Mouse (Mus musculus) lung, embryonic 15.5 days (tissue): ENCODE results near the gene Pgm5. TPM values are rescaled to one million over a fixed set of nuclear protein-coding genes. Genes with fewer than 3 reads are reported as not detected.
"Not testable (repeated sequence)": the region's sequence is repeated elsewhere in the genome, so short reads cannot be mapped to it uniquely, and the experiment has no call there.

Experiments used
- ATAC-seq: fragments of 200-750 bp; cut with Nextera tagmentation; 2 replicates; pipeline ENCODE4 v1.8.0; 2017; ENCODE audit warnings: moderate number of reproducible peaks, borderline replicate concordance; ENCODE audit not compliant: low FRiP score, low TSS enrichment; ENCODE audit errors: extremely low read depth
- H3K27ac ChIP-seq: fragments of 300-500 bp; sonication (generic); 2 replicates; pipeline ENCODE4 v1.5.1; 2015; ENCODE audit warnings: moderate library complexity, mild to moderate bottlenecking, inconsistent platforms
- H3K27me3 ChIP-seq: fragments of 300-500 bp; sonication (generic); 2 replicates; pipeline ENCODE4 v1.6.1; 2015; ENCODE audit warnings: inconsistent platforms
- H3K36me3 ChIP-seq: fragments of 300-500 bp; sonication (generic); 2 replicates; pipeline ENCODE4 v1.6.1; 2015; ENCODE audit warnings: inconsistent platforms
- H3K4me1 ChIP-seq: fragments of 300-500 bp; sonication (generic); 2 replicates; pipeline ENCODE4 v1.6.1; 2015; ENCODE audit warnings: inconsistent platforms
- H3K4me2 ChIP-seq: fragments of 300-500 bp; sonication (generic); 2 replicates; pipeline ENCODE4 v1.6.1; 2015; ENCODE audit warnings: inconsistent platforms, mild to moderate bottlenecking, moderate library complexity
- H3K4me3 ChIP-seq: fragments of 300-500 bp; sonication (generic); 2 replicates; pipeline ENCODE4 v1.5.1; 2015; ENCODE audit warnings: mild to moderate bottlenecking, inconsistent platforms
- H3K9ac ChIP-seq: fragments of 300-500 bp; sonication (generic); 2 replicates; pipeline ENCODE4 v1.6.1; 2015; ENCODE audit warnings: inconsistent platforms
- H3K9me3 ChIP-seq: fragments of 300-500 bp; sonication (generic); 2 replicates; pipeline ENCODE4 v1.6.1; 2016; ENCODE audit warnings: inconsistent platforms
- WGBS: fragments of 180-500 bp; shearing (Covaris S2); methylation state at CpG from one replicate; pipeline ENCODE4 v1.1.7; 2015; 5-methylcytosine and 5-hydroxymethylcytosine counted together
- polyA plus RNA-seq: library from polyadenylated mRNA; unstranded; fragments of >200 nt; fragmentation: Nextera tagmentation; extraction: Ambion mirVana; gene quantifications from 2 replicates; pipeline ENCODE4 v1.2.1, GENCODE M21; 2015

Gene Pgm5
- polyA plus RNA-seq, 1 experiment from 2014 or later, result 3.0 TPM

DNA sequence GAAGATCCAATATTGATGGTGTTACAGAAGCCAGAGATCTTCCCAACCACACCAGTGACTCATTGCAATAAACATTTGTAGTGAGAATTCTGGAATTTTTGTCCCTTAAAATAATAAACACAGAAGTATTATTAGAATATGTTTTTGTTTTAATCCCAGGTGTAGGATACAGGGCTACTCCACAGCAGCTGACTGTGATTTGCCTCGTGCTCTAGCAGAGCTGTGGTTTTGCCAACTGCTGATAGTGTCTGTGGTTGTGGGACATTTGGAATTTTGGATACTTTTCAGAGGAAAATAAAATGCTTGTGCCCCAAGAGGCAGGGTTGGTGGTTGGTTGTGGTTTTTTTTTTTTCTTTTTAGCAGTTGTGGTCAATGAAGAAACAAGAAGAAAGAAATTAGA is 143.6 kb downstream of the Pgm5 start:
- Histone ChIP-seq H3K4me2 (no peak overlapping the region), H3K27me3 (no peaks in the 10 kb centered on the region), H3K9ac (no peak overlapping the region), H3K9me3 (no peaks in the 10 kb centered on the region), H3K4me1 (no peaks in the 10 kb centered on the region), H3K27ac (no peak overlapping the region), H3K36me3 (no peaks in the 10 kb centered on the region), H3K4me3 (no peak overlapping the region)
- no peak for ATAC-seq
- WGBS, result 58% methylated on average over 1 of the region's 1 CpGs

DNA sequence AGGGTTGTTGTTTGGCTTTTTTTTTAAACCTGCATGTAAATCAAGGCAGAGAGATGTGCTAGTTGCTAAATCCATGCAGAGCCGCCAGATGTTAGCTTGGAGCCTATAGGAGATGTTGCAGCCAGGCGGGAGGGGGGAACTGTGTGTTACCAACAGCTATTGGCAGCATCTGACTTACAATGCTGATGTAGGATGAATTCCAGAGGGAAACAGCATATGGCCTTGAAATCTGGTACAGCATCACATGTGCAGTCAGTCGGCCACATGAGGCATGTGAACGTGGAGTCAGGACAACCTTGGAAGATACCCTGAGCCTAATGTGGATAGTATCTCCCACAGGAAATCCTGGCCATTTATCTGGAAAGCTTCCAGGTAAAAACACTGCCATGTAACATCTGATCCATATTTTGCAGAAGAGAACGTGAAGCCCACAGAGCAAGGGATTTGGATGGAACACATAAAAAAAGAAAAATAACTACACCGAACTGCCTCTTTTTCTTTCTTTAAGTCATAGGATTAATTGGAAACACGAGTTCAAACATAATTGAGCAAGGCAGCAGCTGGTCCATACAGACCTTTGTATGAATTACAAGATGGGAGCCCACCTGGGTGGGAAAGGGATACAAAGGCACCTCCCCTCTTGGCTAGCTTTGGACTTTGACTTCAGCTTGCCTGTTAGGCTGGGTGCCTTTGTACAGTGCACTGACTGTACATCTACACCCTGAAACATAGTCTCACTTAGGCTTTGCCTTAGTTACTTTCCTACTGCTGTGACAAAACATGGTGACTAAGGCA is 145.2 kb downstream of the Pgm5 start:
- Histone ChIP-seq H3K27ac (no peak overlapping the region), H3K4me2 (no peak overlapping the region), H3K27me3 (no peaks in the 10 kb centered on the region), H3K36me3 (no peaks in the 10 kb centered on the region), H3K4me1 (no peaks in the 10 kb centered on the region), H3K9ac (no peak overlapping the region), H3K9me3 (no peaks in the 10 kb centered on the region), H3K4me3 (no peak overlapping the region)
- 70% methylated on average over 7 of the region's 7 CpGs for WGBS
- no peak for ATAC-seq

DNA sequence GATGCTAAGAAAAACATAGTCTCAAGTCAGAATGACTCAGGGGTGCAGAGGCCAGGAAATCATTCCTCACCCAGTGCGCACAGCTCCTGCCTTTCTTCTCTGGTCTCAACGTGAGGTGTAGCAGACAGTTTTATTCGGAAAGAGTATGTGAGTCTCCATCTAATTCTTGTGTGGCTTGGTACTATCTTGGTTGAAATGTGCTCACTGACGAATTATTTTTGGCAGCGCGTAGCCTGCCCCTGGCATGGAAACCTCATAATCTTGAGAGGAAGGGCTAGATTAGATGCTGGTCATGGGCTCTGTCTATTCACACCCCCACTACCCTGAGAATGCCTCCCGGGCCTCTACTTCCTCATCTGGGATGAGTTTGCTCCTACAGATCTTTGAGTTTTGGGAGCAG is 153.6 kb downstream of the Pgm5 start:
- Histone ChIP-seq H3K9ac (no peak overlapping the region), H3K4me1 (peaks cover 23% of the 10 kb centered on the region), H3K27ac (no peak overlapping the region), H3K9me3 (no peaks in the 10 kb centered on the region), H3K27me3 (no peaks in the 10 kb centered on the region), H3K4me2 (no peak overlapping the region), H3K4me3 (no peak overlapping the region), H3K36me3 (no peaks in the 10 kb centered on the region)
- WGBS, result 67% methylated on average over 7 of the region's 7 CpGs
- ATAC-seq, result no peak

DNA sequence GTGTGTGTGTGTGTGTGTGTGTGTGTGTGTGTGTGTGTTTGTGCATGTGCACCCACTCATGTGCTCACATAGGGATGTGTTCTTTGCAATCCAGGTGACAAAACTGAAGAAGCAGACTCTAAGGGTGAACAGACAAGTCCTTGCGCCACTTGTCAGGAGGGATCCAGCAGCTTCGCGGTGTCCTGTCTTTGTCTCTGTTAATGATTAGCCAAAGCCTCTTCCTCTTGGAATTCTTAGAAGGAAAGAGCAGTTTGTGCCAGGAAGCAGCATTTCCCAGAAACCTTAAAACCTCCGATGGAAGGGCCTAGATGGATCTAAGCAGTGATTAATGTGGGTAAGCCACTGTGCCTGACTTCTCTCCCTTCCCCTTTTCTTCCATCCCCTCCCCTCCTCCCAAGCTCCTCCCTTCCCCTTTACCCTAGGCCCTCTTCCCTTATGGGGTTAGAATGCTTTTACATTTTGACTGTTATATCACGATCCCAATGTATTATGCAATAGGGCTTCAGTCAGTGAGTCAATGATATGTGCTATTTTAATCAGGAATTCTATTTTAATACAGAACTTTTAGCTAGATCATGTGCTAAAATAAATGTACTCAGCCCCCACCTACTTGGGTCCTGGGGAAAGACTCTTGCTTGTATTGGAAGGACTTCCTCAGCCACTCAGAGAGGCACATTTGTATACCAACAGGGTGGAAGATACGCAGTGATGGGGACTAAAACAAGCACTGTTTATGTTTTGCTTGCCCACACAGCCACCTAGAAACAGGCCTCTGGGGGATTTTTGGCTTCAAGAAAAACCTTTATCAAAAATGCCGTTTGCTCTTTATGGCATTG is 154.4 kb downstream of the Pgm5 start:
- H3K27ac ChIP-seq, result no peak overlapping the region
- no peak for ATAC-seq

DNA sequence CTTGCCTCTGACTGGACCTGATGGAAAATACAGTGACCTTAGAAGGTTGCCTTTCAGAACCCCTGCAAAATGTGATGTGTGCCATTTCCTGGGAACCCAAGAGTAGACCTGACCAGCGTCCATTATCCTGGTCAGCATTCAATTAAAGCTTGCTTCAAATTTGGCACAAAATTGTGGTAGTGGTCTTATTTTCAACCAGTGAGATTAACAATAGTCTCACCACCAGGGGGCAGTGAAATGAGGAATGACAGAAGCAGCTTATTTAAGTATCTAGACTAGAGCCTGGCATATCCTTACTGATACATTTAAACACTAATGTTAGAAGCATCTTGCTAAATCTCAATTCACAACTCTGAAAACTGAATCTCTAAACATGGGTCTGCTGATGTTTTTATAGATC is 156.3 kb downstream of the Pgm5 start:
- Histone ChIP-seq H3K36me3 (no peaks in the 10 kb centered on the region), H3K27me3 (no peaks in the 10 kb centered on the region), H3K9ac (no peak overlapping the region), H3K4me3 (no peak overlapping the region), H3K4me2 (no peak overlapping the region), H3K4me1 (peaks cover 29% of the 10 kb centered on the region), H3K9me3 (no peaks in the 10 kb centered on the region), H3K27ac (no peak overlapping the region)
- ATAC-seq, result no peak
- 57% methylated on average over 1 of the region's 1 CpGs for WGBS

More for the DNA sequence above, 154.4 kb downstream of the Pgm5 start:
- Histone ChIP-seq H3K4me1 (peaks cover 29% of the 10 kb centered on the region), H3K4me3 (no peak overlapping the region), H3K36me3 (no peaks in the 10 kb centered on the region), H3K9me3 (no peaks in the 10 kb centered on the region), H3K9ac (no peak overlapping the region), H3K4me2 (no peak overlapping the region), H3K27me3 (no peaks in the 10 kb centered on the region)
- 38% methylated on average over 7 of the region's 7 CpGs for WGBS

DNA sequence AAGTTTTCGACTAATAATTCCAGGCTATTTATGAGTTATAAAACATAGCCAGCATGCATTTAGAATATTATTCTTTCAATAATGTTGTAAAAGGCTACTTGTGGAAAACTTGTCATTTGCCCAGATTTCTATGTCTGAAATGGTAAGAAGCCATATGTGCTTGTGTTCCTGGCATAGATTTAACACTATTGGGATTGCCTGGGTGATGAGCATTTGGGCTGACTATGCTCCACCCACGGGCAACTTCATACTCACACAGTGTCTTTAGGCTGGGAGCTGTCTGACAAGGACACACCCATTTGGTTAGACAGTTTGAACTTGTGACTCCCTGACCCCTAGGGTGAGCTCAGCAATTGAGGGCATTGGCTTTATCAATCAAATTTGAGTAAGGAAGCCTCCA is 157.3 kb downstream of the Pgm5 start:
- Histone ChIP-seq H3K9ac (no peak overlapping the region), H3K9me3 (no peaks in the 10 kb centered on the region), H3K4me2 (no peak overlapping the region), H3K4me3 (no peak overlapping the region), H3K4me1 (peaks cover 31% of the 10 kb centered on the region), H3K27me3 (no peaks in the 10 kb centered on the region), H3K27ac (peak overlapping the region; percentile 29; the same call in 1 of the 2 replicates), H3K36me3 (no peaks in the 10 kb centered on the region)
- no peak for ATAC-seq
- 47% methylated on average over 2 of the region's 2 CpGs for WGBS

DNA sequence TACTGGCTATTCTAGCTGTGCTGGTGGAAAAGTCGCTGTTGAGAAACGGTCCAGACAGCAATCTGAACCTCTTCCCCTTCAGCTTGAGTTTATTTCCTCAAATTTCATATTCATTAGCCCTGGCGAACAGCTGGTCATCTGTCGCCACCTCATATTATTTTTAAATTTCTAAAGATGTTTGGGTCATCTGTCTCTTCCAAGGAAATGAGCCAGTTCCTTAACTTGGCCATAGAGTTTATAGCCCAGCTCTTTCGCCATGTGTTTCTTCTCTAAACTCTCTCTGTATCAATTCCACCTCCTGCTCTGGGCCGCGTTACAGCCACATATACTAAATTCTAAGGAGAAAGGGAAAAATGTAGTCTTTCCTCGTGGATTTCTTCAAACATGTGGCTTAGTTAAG is 158.0 kb downstream of the Pgm5 start:
- 41% methylated on average over 8 of the region's 8 CpGs for WGBS
- ATAC-seq, result peak; percentile 83; the same call in 1 of the 2 replicates
- H3K9ac ChIP-seq, result no peak overlapping the region
- H3K4me3 ChIP-seq, result no peak overlapping the region
- H3K4me1 ChIP-seq, result peaks cover 36% of the 10 kb centered on the region
- no peak overlapping the region for H3K27ac ChIP-seq
- no peak overlapping the region for H3K4me2 ChIP-seq
- H3K9me3 ChIP-seq, result no peaks in the 10 kb centered on the region
- no peaks in the 10 kb centered on the region for H3K36me3 ChIP-seq
- no peaks in the 10 kb centered on the region for H3K27me3 ChIP-seq

DNA sequence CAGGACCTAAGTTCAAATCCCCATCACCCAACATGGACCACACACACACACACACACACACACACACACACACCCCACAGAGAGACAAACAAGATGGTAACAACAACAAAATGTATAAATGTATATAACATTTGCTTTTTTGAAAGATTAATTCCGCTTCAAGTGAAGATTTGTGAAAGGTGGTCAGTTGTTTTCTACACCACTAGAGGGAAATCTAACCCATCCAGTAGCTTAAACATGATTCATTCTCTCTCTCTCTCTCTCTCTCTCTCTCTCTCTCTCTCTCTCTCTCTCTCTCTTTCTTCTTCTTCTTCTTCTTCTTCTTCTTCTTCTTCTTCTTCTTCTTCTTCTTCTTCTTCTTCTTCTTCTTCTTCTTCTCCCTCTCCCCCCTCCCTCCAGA is 158.5 kb downstream of the Pgm5 start:
- not testable (repeated sequence) for H3K4me3 ChIP-seq, H3K9ac ChIP-seq, H3K36me3 ChIP-seq, H3K27ac ChIP-seq, ATAC-seq, H3K27me3 ChIP-seq, H3K9me3 ChIP-seq, H3K4me2 ChIP-seq
- 54% methylated on average over 1 of the region's 1 CpGs for WGBS
- peaks cover 33% of the 10 kb centered on the region for H3K4me1 ChIP-seq

DNA sequence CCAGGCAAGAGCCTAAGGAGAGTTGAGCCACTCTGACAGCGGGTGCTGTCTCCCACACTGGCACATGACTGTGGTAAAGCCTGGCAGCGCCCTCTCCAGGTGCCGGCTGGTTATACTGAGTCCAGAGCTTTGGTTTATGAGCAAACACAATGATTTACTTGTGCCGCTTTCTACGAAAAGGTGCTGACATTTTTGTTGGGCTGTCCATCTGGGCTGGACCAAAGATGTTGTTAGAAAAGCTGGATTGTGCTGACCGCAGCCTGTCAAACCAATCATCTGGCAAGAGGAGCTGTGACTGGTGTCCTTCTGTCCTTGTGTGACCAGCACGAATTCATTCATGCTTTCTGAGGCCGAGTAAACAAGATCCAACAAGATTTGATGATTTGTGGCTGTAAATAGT is 159.9 kb downstream of the Pgm5 start:
- ATAC-seq, result no peak
- no peaks in the 10 kb centered on the region for H3K9me3 ChIP-seq
- H3K4me1 ChIP-seq, result peaks cover 25% of the 10 kb centered on the region
- H3K27me3 ChIP-seq, result no peaks in the 10 kb centered on the region
- H3K4me2 ChIP-seq, result no peak overlapping the region
- H3K9ac ChIP-seq, result no peak overlapping the region
- no peaks in the 10 kb centered on the region for H3K36me3 ChIP-seq
- 56% methylated on average over 8 of the region's 8 CpGs for WGBS
- H3K4me3 ChIP-seq, result no peak overlapping the region
- no peak overlapping the region for H3K27ac ChIP-seq

DNA sequence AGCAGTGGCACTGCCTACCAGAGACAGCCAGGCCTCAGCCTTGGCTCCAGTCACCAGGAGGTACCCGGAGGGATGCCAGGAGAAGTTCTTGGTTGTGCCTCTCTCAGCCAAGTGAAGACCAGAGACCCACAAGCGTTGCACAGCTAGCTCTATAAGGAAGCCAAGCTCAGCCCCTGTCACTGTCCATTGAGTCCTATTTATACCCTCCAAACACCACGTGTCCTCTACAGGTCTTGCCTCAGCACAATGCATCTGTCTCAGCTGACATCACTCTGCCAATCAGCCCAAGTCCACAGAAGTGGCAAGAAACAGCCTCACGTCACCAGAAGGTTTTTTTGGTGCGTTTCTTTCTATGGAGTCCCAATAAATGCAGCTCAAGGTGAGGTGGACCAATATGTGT is 161.0 kb downstream of the Pgm5 start:
- Histone ChIP-seq H3K4me2 (no peak overlapping the region), H3K9me3 (no peaks in the 10 kb centered on the region), H3K9ac (no peak overlapping the region), H3K27me3 (no peaks in the 10 kb centered on the region), H3K4me1 (peaks cover 25% of the 10 kb centered on the region), H3K36me3 (no peaks in the 10 kb centered on the region), H3K4me3 (no peak overlapping the region), H3K27ac (no peak overlapping the region)
- 76% methylated on average over 5 of the region's 5 CpGs for WGBS
- ATAC-seq, result no peak

DNA sequence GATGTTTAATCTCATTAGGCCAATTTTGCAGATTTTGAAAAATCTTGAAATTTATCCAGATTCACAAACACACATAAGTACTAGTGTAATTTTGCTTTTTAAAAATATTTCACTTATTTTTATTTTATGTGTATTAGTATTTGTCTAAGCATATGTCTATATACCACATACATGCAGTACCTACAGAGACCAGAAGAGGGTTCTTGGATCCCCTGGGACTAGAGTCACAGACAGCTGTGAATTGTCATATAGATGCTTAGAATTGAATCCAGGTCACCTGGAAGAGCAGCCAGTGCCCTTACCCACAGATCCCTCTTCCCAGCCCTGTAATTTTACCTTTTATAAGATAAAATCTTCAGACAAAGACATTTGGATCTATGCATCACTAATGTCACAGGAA is 161.7 kb downstream of the Pgm5 start:
- no peaks in the 10 kb centered on the region for H3K9me3 ChIP-seq
- no peaks in the 10 kb centered on the region for H3K27me3 ChIP-seq

DNA sequence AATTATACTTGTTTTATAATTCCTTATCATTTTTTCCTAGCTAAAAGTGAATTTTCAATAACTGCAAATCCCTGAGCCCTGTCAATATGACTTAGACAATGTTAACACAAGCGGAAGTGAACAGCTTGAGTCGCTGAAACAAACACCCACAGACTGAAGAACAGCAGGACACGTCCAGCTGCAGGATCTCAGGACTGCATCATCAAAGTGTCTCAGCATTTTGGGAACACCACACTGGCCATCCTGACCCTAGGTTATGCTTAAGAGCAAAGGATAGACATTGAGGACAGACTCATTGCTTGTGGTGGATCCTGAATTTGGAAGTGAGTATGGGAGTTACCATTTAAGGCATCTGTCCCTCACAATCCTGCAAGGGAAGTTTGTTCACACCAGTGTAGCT is 162.5 kb downstream of the Pgm5 start:
- Histone ChIP-seq H3K27me3 (no peaks in the 10 kb centered on the region), H3K27ac (no peak overlapping the region; the same call in 1 of the 2 replicates), H3K9ac (no peak overlapping the region), H3K4me2 (no peak overlapping the region), H3K9me3 (no peaks in the 10 kb centered on the region), H3K4me3 (no peak overlapping the region), H3K4me1 (peaks cover 15% of the 10 kb centered on the region), H3K36me3 (no peaks in the 10 kb centered on the region)
- peak; percentile 48; the same call in 1 of the 2 replicates for ATAC-seq
- 52% methylated on average over 3 of the region's 3 CpGs for WGBS

More for the DNA sequence above, 161.7 kb downstream of the Pgm5 start:
- no peak overlapping the region for H3K9ac ChIP-seq
- no peak overlapping the region for H3K4me2 ChIP-seq
- no peak overlapping the region for H3K27ac ChIP-seq
- peaks cover 22% of the 10 kb centered on the region for H3K4me1 ChIP-seq
- H3K36me3 ChIP-seq, result no peaks in the 10 kb centered on the region
- no peak for ATAC-seq
- no peak overlapping the region for H3K4me3 ChIP-seq
